Mouse (Mus musculus): Measurements from ENCODE around the gene 2810006K23Rik. TPM values are rescaled to one million over a fixed set of nuclear protein-coding genes. Genes with fewer than 3 reads are reported as not detected.
A peak's percentile ranks its signal among the peaks of the same experiment; 100 is the strongest.

The 2810006K23Rik gene
- polyA plus RNA-seq, 1 experiment = 13.6 TPM

GRCm38 (mm10) chr5:124376401-124376800, 48.5 kb downstream of the 2810006K23Rik start:
- Histone ChIP-seq H3K4me1 (ENCODE audit: control insufficient read depth, insufficient read depth, low read length) (no peaks in the 10 kb centered on the region), H3K4me3 (ENCODE audit: insufficient read depth, low read length) (no peak overlapping the region), H3K27ac (ENCODE audit: insufficient read depth, low read length) (no peak overlapping the region)
- TF ChIP-seq CTCF (IDR thresholded peaks at IDR 0.05; ENCODE audit: extremely low read depth, insufficient read depth, low read length) (no peak), POLR2A (IDR thresholded peaks at IDR 0.05; ENCODE audit: extremely low read depth, insufficient read depth, low read length) (no peak)

DNA sequence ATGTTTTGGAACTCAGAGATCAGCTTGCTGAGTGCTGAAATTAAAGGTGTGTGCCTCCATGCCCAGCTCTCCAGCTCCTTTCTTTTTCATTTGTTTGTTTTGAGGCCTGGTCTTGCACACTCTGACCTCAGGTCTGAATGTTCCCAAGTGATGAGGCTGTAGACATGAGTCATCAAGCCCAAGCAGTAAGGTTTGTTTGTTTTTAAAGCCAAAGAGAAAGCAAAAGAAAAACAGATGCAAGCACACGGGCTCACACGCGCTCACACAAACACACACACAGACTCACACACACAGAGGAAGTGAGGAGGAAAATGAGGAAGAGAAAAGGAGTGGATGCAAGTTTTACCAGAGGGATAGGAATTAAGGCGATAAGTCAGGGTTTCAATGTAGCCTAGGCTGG, 49.3 kb downstream of the 2810006K23Rik start:
- Histone ChIP-seq H3K4me3 (ENCODE audit: insufficient read depth, low read length) (no peak overlapping the region), H3K4me1 (ENCODE audit: control insufficient read depth, insufficient read depth, low read length) (no peaks in the 10 kb centered on the region)
- TF ChIP-seq CTCF (IDR thresholded peaks at IDR 0.05; ENCODE audit: extremely low read depth, insufficient read depth, low read length) (no peak), POLR2A (IDR thresholded peaks at IDR 0.05; ENCODE audit: extremely low read depth, insufficient read depth, low read length) (no peak)

GRCm38 (mm10) chr5:124380121-124380520, 52.2 kb downstream of the 2810006K23Rik start:
- no peak overlapping the region for H3K4me3 ChIP-seq (ENCODE audit: insufficient read depth, low read length)

More for the DNA sequence above, 49.3 kb downstream of the 2810006K23Rik start:
- H3K27ac ChIP-seq (ENCODE audit: insufficient read depth, low read length) = no peak overlapping the region

GRCm38 (mm10) chr5:124387932-124388331, 60.0 kb downstream of the 2810006K23Rik start:
- Histone ChIP-seq H3K4me1 (ENCODE audit: control insufficient read depth, insufficient read depth, low read length) (no peaks in the 10 kb centered on the region), H3K4me3 (ENCODE audit: insufficient read depth, low read length) (no peak overlapping the region), H3K27ac (ENCODE audit: insufficient read depth, low read length) (no peak overlapping the region)
- TF ChIP-seq CTCF (IDR thresholded peaks at IDR 0.05; ENCODE audit: extremely low read depth, insufficient read depth, low read length) (peak; percentile 19; the same call in 1 of the 2 replicates), POLR2A (IDR thresholded peaks at IDR 0.05; ENCODE audit: extremely low read depth, insufficient read depth, low read length) (no peak)

More at GRCm38 (mm10) chr5:124380121-124380520, 52.2 kb downstream of the 2810006K23Rik start:
- TF ChIP-seq CTCF (IDR thresholded peaks at IDR 0.05; ENCODE audit: extremely low read depth, insufficient read depth, low read length) (no peak), POLR2A (IDR thresholded peaks at IDR 0.05; ENCODE audit: extremely low read depth, insufficient read depth, low read length) (no peak)
- Histone ChIP-seq H3K4me1 (ENCODE audit: control insufficient read depth, insufficient read depth, low read length) (no peaks in the 10 kb centered on the region), H3K27ac (ENCODE audit: insufficient read depth, low read length) (no peak overlapping the region)

Other genes starting within 250 kb of the 2810006K23Rik start
- 35.5 and 37.8 TPM in 2 replicates for gene Abcb9, start 232.3 kb upstream of the 2810006K23Rik start, polyA plus RNA-seq (2012; rRNA removed)
- 43.2 and 45.1 TPM in 2 replicates for gene Ogfod2, start 215.8 kb upstream of the 2810006K23Rik start, polyA plus RNA-seq (2012; rRNA removed)
- gene Arl6ip4, start 212.0 kb upstream of the 2810006K23Rik start, polyA plus RNA-seq (2012; rRNA removed) = 72.5 and 78.9 TPM in 2 replicates
- 178 and 196 TPM in 2 replicates for gene Pitpnm2, start 78.3 kb upstream of the 2810006K23Rik start, polyA plus RNA-seq (2012; rRNA removed)
- gene Mphosph9, start 117 bp upstream of the 2810006K23Rik start, polyA plus RNA-seq (2012; rRNA removed) = 21.0 and 22.3 TPM in 2 replicates
- gene Cdk2ap1, start 35.0 kb downstream of the 2810006K23Rik start, polyA plus RNA-seq (2012; rRNA removed) = 252 and 264 TPM in 2 replicates
- 56.4 and 57.2 TPM in 2 replicates for gene Sbno1, start 97.9 kb downstream of the 2810006K23Rik start, polyA plus RNA-seq (2012; rRNA removed)
- gene Kmt5a, start 111.8 kb downstream of the 2810006K23Rik start, polyA plus RNA-seq (2012; rRNA removed) = 51.9 and 54.9 TPM in 2 replicates
- 26.9 and 27.1 TPM in 2 replicates for gene Rilpl2, start 150.3 kb downstream of the 2810006K23Rik start, polyA plus RNA-seq (2012; rRNA removed)
- gene Snrnp35, start 155.0 kb downstream of the 2810006K23Rik start, polyA plus RNA-seq (2012; rRNA removed) = 11.5 TPM in 2 replicates
- 55.4 and 56.5 TPM in 2 replicates for gene Rilpl1, start 203.3 kb downstream of the 2810006K23Rik start, polyA plus RNA-seq (2012; rRNA removed)
- gene Tmed2, start 212.6 kb downstream of the 2810006K23Rik start, polyA plus RNA-seq (2012; rRNA removed) = 110 and 121 TPM in 2 replicates
- 40.3 and 42.4 TPM in 2 replicates for gene Ddx55, start 224.8 kb downstream of the 2810006K23Rik start, polyA plus RNA-seq (2012; rRNA removed)

Data from cortical plate, adult 2 months (tissue).